Mouse (Mus musculus): ENCODE measurements around the gene Tardbp. TPM values are rescaled to one million over a fixed set of nuclear protein-coding genes. Genes with fewer than 3 reads are reported as not detected.

The Tardbp gene
- polyA plus RNA-seq, 1 experiment from 2014 or later, result 128 TPM

DNA sequence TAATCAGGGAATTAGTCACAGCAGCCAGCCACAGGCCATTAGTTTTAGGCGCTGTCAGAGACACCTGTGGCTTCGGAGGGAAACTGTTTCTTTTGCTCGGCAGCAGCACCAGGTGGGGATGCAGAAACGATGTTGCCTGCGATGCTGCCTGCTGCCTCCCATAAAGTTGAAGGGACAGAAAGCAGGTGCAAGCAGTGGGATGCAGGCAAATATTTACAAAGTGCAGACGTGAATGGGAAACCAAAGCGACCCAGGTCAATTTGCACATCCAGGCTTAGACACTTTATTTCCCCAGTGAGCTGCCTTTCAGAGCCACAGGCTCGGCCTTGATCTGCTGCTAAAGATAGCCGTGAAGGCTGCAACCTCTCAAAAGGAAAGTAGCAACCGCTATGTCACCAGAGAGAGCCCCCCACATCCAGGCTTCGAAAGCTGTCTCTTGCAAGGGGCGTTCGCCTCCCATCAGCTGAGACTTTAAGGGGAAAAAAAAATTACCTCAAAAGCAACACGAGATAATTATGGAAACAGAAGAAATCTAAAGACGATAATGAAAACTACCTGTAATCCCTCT is 30.0 kb upstream of the Tardbp start:
- H3K36me3 ChIP-seq (replicated peaks), result no peaks in the 10 kb centered on the region
- no peak overlapping the region for H3K9ac ChIP-seq
- peaks cover 5% of the 10 kb centered on the region; the same call in 1 of the 2 replicates for H3K27me3 ChIP-seq
- H3K27ac ChIP-seq (replicated peaks), result no peak overlapping the region
- no peak overlapping the region for H3K4me3 ChIP-seq (replicated peaks)
- H3K4me2 ChIP-seq, result no peak overlapping the region
- no peaks in the 10 kb centered on the region for H3K4me1 ChIP-seq (replicated peaks)
- no peak for ATAC-seq (ENCODE audit: insufficient read depth)
- H3K9me3 ChIP-seq (replicated peaks), result no peaks in the 10 kb centered on the region
- WGBS (ENCODE audit: insufficient replicate concordance), result 40% methylated on average over 15 of the region's 15 CpGs

DNA sequence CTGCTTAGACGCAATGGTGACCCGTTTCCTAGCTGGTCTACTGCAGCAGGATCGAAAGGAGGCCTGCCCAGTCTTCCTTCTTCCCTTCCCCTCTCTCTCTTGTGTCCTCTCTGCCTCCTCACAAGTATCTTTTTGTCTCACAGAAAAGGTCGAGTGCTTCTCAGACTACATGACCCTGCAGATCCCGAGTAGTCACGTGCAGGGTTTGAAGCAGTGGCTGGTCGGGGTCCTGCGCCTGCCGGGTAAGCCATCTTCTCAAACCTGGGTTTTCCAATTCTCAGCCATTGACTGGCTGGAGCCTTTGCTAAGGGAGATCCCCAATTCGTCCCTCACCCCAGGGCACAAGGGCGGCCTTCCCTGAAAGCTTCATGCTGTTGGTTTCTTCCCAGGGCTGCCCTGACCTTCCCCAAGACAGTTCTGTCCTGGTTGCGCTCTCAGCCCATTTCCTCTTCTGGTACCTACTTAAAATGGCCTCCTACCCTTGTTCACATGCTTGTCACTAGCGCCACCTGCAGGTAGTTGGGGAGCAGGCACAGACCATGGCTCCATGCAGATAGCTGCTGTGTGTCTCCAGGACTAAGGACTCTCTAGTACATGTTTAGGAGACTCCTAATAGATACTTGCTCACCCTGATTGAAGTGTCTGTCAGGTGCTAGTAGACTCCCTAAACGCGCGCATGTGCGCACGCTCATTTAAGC is 28.0 kb upstream of the Tardbp start:
- Histone ChIP-seq H3K4me1 (replicated peaks) (no peaks in the 10 kb centered on the region), H3K9ac (no peak overlapping the region), H3K27me3 (peaks cover 5% of the 10 kb centered on the region; the same call in 1 of the 2 replicates), H3K27ac (replicated peaks) (no peak overlapping the region), H3K4me2 (no peak overlapping the region), H3K9me3 (replicated peaks) (no peaks in the 10 kb centered on the region), H3K36me3 (replicated peaks) (no peaks in the 10 kb centered on the region), H3K4me3 (replicated peaks) (no peak overlapping the region)
- ATAC-seq (ENCODE audit: insufficient read depth), result no peak; the same call in 1 of the 2 replicates
- 77% methylated on average over 18 of the region's 18 CpGs for WGBS (ENCODE audit: insufficient replicate concordance)

DNA sequence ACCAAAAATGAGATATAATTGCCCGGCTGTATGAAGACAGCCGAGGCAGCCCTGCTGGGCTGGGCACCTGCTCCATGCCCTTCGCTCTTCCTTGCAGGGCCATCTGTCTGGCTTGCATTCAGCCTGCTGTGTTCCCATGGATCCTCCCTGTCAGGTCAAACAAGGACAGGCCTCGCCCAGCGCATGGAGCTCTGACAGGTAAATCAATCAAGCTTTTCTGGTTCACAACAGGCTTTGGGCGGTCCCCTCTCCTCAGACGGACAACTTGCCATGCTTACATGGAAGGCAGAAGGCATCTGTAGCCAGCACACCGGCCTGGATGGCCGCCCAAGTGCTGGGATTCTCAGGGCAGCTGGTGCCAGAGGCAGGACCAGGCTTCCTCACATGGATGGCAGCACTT is 24.2 kb upstream of the Tardbp start:
- Histone ChIP-seq H3K27ac (replicated peaks) (no peak overlapping the region), H3K27me3 (no peaks in the 10 kb centered on the region; the same call in 1 of the 2 replicates), H3K9me3 (replicated peaks) (no peaks in the 10 kb centered on the region), H3K4me2 (no peak overlapping the region), H3K4me3 (replicated peaks) (no peak overlapping the region), H3K4me1 (replicated peaks) (no peaks in the 10 kb centered on the region), H3K36me3 (replicated peaks) (no peaks in the 10 kb centered on the region), H3K9ac (no peak overlapping the region)
- WGBS (ENCODE audit: insufficient replicate concordance), result 72% methylated on average over 9 of the region's 9 CpGs
- no peak for ATAC-seq (ENCODE audit: insufficient read depth)

DNA sequence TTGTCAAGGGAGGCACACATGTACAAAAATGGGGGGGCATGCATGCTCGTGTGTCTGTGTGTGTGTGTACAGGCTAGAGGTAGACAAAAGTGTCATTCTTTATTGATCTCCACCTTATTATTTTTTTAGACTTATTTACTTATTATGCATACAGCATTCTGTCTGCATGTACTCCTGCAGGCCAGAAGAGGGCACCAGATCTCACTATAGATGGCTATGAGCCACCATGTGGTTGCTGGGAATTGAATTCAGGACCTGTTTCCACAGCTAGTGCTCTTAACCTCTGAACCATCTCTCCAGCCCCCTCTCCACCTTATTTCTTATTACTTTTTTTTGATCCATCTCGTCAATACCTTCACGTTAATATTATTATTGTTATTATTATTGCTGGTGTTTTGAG is 22.5 kb upstream of the Tardbp start:
- H3K9me3 ChIP-seq (replicated peaks), result no peaks in the 10 kb centered on the region
- no peak overlapping the region for H3K4me3 ChIP-seq (replicated peaks)
- H3K4me2 ChIP-seq, result no peak overlapping the region
- no peaks in the 10 kb centered on the region for H3K36me3 ChIP-seq (replicated peaks)
- ATAC-seq (ENCODE audit: insufficient read depth), result no peak
- WGBS (ENCODE audit: insufficient replicate concordance), result 48% methylated on average over 3 of the region's 3 CpGs
- no peak overlapping the region for H3K9ac ChIP-seq
- H3K27ac ChIP-seq (replicated peaks), result no peak overlapping the region
- no peaks in the 10 kb centered on the region; the same call in 1 of the 2 replicates for H3K4me1 ChIP-seq (replicated peaks)
- peaks cover 2% of the 10 kb centered on the region; the same call in 1 of the 2 replicates for H3K27me3 ChIP-seq

DNA sequence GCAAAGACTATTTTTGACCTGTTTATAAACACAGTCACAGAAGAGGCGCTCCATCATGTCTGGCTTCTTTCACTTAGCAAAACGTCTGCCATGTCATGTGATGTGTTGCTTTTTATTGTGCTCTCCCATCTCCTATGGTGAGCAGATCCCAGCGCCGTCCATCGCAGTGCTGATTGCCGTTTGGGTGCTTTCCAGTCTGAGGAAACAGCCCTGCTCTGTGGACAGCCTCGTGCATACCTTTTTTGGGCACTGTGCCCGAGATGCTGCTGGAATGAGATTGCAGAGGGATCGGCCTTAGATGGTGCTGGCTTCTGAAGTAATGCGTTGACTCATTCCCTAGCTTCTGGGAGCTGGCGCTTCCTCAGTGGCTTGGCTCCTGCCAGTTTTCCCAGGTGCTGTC is 19.8 kb upstream of the Tardbp start:
- peaks cover 10% of the 10 kb centered on the region; the same call in 1 of the 2 replicates for H3K4me1 ChIP-seq (replicated peaks)
- H3K4me2 ChIP-seq, result no peak overlapping the region
- H3K4me3 ChIP-seq (replicated peaks), result no peak overlapping the region
- H3K36me3 ChIP-seq (replicated peaks), result no peaks in the 10 kb centered on the region
- H3K9ac ChIP-seq, result no peak overlapping the region
- H3K9me3 ChIP-seq (replicated peaks), result no peaks in the 10 kb centered on the region
- 50% methylated on average over 11 of the region's 11 CpGs for WGBS (ENCODE audit: insufficient replicate concordance)
- H3K27ac ChIP-seq (replicated peaks), result no peak overlapping the region
- ATAC-seq (ENCODE audit: insufficient read depth), result no peak
- H3K27me3 ChIP-seq, result peaks cover 3% of the 10 kb centered on the region; the same call in 1 of the 2 replicates

DNA sequence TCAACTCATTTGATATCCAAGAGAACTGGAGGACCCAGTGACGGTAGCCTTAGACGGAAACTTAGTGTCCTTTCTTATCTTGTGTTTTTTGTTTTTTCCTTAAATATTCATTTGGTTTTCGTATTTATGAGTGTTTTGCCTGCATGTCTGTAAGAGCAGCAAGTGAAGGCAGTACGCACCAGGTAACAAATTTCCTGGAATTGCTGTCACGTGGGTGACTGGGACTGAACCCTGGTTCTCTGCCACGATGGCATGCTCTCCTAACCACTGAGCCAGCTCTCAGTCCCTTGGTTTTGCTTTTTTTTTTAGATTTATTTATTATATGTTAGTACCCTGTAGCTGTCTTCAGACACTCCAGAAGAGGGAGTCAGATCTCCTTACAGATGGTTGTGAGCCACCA is 18.1 kb upstream of the Tardbp start:
- Histone ChIP-seq H3K4me1 (replicated peaks) (peaks cover 10% of the 10 kb centered on the region; the same call in 1 of the 2 replicates), H3K36me3 (replicated peaks) (no peaks in the 10 kb centered on the region), H3K4me2 (no peak overlapping the region), H3K4me3 (replicated peaks) (no peak overlapping the region), H3K9ac (no peak overlapping the region), H3K9me3 (replicated peaks) (no peaks in the 10 kb centered on the region), H3K27ac (replicated peaks) (no peak overlapping the region), H3K27me3 (peaks cover 3% of the 10 kb centered on the region; the same call in 1 of the 2 replicates)
- WGBS (ENCODE audit: insufficient replicate concordance), result 64% methylated on average over 6 of the region's 6 CpGs
- no peak for ATAC-seq (ENCODE audit: insufficient read depth)

DNA sequence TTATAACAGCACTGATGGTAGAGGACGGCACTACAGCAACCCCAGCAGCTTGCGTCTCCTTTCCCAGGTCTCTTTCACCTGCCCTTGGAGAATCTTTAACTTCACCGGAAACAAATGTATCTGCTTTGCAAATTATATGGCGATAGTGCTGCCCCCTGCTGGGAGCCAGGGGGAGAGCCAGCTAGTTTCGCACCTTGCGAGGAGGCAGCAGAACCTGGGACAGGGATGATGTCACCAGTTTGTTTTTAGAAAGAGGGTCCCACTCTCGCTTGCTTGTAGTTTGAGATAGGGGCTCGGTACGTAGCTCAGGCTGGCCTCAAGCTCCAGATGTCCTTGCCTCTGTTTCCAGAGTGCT is 17.3 kb upstream of the Tardbp start:
- Histone ChIP-seq H3K9me3 (replicated peaks) (no peaks in the 10 kb centered on the region), H3K27ac (replicated peaks) (no peak overlapping the region), H3K4me1 (replicated peaks) (peaks cover 10% of the 10 kb centered on the region; the same call in 1 of the 2 replicates), H3K27me3 (peaks cover 3% of the 10 kb centered on the region; the same call in 1 of the 2 replicates), H3K4me3 (replicated peaks) (peak overlapping the region; percentile 22; the same call in 1 of the 2 replicates), H3K36me3 (replicated peaks) (no peaks in the 10 kb centered on the region), H3K9ac (no peak overlapping the region), H3K4me2 (peak overlapping the region; percentile 54)
- ATAC-seq (ENCODE audit: insufficient read depth), result no peak
- 2% methylated on average over 9 of the region's 9 CpGs for WGBS (ENCODE audit: insufficient replicate concordance)

DNA sequence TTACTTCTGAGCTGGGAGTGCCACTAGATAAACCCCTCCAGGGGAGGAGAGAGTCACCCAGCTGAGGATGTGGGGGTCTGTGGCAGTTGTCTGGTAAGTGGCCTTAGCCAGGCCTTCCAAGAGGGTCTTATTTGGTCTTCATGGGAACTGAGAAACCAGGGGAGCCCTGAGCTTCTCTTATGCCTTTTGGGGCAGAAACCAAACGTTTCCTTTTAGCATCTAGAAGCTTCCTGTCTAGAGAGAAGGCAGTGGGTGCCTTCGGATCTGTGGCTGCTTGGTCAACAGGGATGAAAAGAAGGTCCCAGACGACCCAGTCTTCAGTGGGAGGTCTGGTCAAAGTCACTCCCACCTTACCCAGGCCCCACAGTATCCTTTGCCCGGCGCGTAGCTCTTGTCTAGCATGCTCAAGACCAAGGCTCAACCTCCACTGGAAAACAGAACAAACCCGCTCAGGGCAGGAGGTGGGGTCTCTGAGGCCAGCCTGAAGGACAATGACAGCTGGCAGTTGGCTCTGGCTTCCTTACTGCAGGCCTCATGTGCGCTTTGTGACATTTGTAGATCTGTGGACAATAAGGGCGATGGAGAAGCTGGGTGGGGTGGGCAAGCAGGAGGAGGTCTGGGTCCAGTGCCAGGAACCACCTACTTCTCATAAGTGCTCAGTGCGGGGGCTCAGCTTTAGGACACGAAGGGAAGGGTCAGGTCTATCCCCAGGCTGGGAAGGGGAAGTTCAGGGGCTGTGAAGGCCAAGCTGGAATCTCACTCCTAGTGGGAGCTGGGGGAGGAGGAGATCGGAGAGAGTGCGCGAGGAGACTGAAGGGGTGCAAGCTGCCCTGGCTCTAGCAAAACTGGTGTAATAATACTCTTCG is 16.7 kb upstream of the Tardbp start, which contains the start of gene Gm572:
Gene Gm572, plus strand, starts transcription at position 27 of the 866 bp plus-strand sequence.
- no peak within 1 kb of the TSS for H3K9ac ChIP-seq
- peaks cover 10% of the 10 kb centered on the region; the same call in 1 of the 2 replicates for H3K4me1 ChIP-seq (replicated peaks)
- no peak within 1 kb of the TSS for H3K27ac ChIP-seq (replicated peaks)
- peaks cover 3% of the 10 kb centered on the region; the same call in 1 of the 2 replicates for H3K27me3 ChIP-seq
- no peaks in the 10 kb centered on the region for H3K9me3 ChIP-seq (replicated peaks)
- peak within 1 kb of the TSS; percentile 54 for H3K4me2 ChIP-seq
- ATAC-seq (ENCODE audit: insufficient read depth), result no peak
- WGBS (ENCODE audit: insufficient replicate concordance), result 32% methylated on average over 15 of the region's 15 CpGs
- H3K36me3 ChIP-seq (replicated peaks), result no peaks in the 10 kb centered on the region
- peak within 1 kb of the TSS; percentile 22; the same call in 1 of the 2 replicates for H3K4me3 ChIP-seq (replicated peaks)

DNA sequence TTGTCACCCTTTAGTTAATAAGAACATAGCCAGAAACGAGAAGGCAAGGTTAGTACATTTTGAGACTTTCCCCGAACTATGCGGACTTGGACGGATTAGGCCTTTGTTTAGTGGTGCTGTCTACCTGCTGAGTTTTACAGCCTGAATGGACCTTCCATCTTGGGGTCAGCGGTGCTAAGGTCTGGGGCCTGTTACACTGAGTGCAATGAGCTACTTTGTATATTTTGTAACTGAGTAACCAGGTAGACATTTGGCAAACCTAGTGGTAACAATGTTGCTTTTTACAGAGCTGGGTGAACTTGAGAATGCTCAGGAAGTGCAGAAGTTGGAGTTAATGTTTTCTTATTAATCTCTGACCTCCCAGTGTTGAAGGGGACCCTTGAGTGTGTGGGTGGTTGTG is 14.3 kb upstream of the Tardbp start:
- ATAC-seq (ENCODE audit: insufficient read depth), result peak; percentile 33; the same call in 1 of the 2 replicates
- 72% methylated on average over 5 of the region's 5 CpGs for WGBS (ENCODE audit: insufficient replicate concordance)
- H3K36me3 ChIP-seq (replicated peaks), result no peaks in the 10 kb centered on the region

DNA sequence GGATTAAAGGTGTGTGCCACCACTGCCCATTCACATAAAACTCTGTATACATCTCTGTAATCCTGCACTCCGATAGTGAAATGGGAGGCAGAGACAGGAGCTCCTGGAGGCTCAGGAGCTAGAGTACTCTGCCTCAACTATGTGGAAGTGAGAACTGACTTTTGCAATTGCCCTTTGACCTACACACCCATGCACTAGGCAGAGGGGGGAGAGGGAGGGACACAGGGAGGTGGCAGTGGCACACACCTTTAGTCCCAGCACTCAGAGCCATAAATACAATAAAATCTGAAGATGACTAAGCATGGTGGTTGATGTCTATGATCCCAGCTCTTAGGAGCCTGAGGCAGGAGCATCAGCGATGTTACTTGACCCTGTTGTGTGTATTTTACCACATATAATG is 12.6 kb upstream of the Tardbp start:
- Histone ChIP-seq H3K9me3 (replicated peaks) (no peaks in the 10 kb centered on the region), H3K4me2 (no peak overlapping the region), H3K27me3 (0 out of 2 replicates have a peak, but pooled peaks cover 3% of the 10 kb centered on the region), H3K4me3 (replicated peaks) (no peak overlapping the region), H3K27ac (replicated peaks) (no peak overlapping the region), H3K9ac (no peak overlapping the region), H3K36me3 (replicated peaks) (no peaks in the 10 kb centered on the region), H3K4me1 (replicated peaks) (peaks cover 10% of the 10 kb centered on the region; the same call in 1 of the 2 replicates)
- WGBS (ENCODE audit: insufficient replicate concordance), result 56% methylated on average over 2 of the region's 2 CpGs
- ATAC-seq (ENCODE audit: insufficient read depth), result no peak

More for the DNA sequence above, 14.3 kb upstream of the Tardbp start:
- Histone ChIP-seq H3K4me3 (replicated peaks) (no peak overlapping the region), H3K27ac (replicated peaks) (no peak overlapping the region), H3K4me2 (no peak overlapping the region), H3K9ac (no peak overlapping the region), H3K27me3 (0 out of 2 replicates have a peak, but pooled peaks cover 3% of the 10 kb centered on the region), H3K9me3 (replicated peaks) (no peaks in the 10 kb centered on the region), H3K4me1 (replicated peaks) (peaks cover 10% of the 10 kb centered on the region; the same call in 1 of the 2 replicates)

DNA sequence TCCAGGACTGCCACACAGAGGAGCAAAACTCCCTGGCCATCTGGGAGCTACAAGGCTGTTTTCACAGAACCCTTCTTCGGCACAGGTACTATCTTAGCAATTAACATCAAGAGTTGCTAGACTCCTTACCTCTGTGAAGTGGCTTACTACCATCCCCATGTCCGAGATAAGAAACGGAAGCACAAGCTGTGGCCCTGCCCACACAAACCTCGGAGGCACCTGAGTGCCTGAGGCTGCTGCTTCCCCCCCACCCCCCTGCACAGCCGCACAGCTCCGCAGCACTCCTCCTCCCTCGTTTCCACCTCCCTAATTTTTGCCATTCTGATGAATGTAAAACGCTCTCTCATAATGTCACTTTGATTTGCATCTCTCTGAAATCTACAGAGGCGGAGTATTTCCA is 11.5 kb upstream of the Tardbp start:
- Histone ChIP-seq H3K9ac (no peak overlapping the region), H3K4me2 (no peak overlapping the region), H3K4me1 (replicated peaks) (peaks cover 6% of the 10 kb centered on the region), H3K27ac (replicated peaks) (no peak overlapping the region), H3K36me3 (replicated peaks) (no peaks in the 10 kb centered on the region), H3K27me3 (no peaks in the 10 kb centered on the region), H3K9me3 (replicated peaks) (no peaks in the 10 kb centered on the region), H3K4me3 (replicated peaks) (no peak overlapping the region)
- WGBS (ENCODE audit: insufficient replicate concordance), result 21% methylated on average over 9 of the region's 9 CpGs
- no peak for ATAC-seq (ENCODE audit: insufficient read depth)

Measured in liver, embryonic 15.5 days (tissue).